Mouse (Mus musculus) small intestine, adult 2 months (tissue): ENCODE results near the gene Tsen34.

ENCODE experiments used
- CTCF ChIP-seq: fragments of 200-500 bp; IDR thresholded peaks from 2 replicates; pipeline ENCODE4 v1.5.1; 2012; ENCODE audit warnings: low read depth, mild to moderate bottlenecking, control low read depth, inconsistent platforms, low read length, moderate library complexity, mixed read lengths; ENCODE audit not compliant: insufficient replicate concordance, insufficient read length; ENCODE audit errors: extremely low read depth
- POLR2A ChIP-seq: fragments of 200-500 bp; IDR thresholded peaks from 2 replicates; pipeline ENCODE4 v1.6.1; 2012; ENCODE audit warnings: low read depth, mild to moderate bottlenecking, control low read depth, inconsistent platforms, low read length, moderate library complexity

- peak; percentile 89 for TF ChIP-seq POLR2A
- TF ChIP-seq CTCF: peak; percentile 37; the same call in 1 of the 2 replicates
Measured at GRCm38 (mm10) chr7:3703879-3704441, 11.3 kb downstream of the Tsen34 start, which contains the start of gene Rps9.
